Mouse (Mus musculus) embryonic facial prominence, embryonic 10.5 days (tissue): ENCODE measurements around the gene 4933434E20Rik. TPM values are rescaled to one million over a fixed set of nuclear protein-coding genes. Genes with fewer than 3 reads are reported as not detected.

Source experiments
- DNase-seq: peaks from one replicate; pipeline ENCODE4 v3.0.0-alpha.2; 2017; ENCODE audit warnings: low spot score
- H3K27ac ChIP-seq: fragments of 300-500 bp; sonication (generic); replicated peaks from 2 replicates; pipeline ENCODE4 v1.5.1; 2016; ENCODE audit warnings: mild to moderate bottlenecking
- H3K27me3 ChIP-seq: fragments of 300-500 bp; sonication (generic); replicated peaks from 2 replicates; pipeline ENCODE4 v1.6.1; 2016; ENCODE audit warnings: low read depth, mild to moderate bottlenecking; ENCODE audit not compliant: poor library complexity, severe bottlenecking
- H3K36me3 ChIP-seq: fragments of 300-500 bp; sonication (generic); replicated peaks from 2 replicates; pipeline ENCODE4 v1.6.1; 2016; ENCODE audit warnings: mild to moderate bottlenecking, moderate library complexity
- H3K4me1 ChIP-seq: fragments of 300-500 bp; sonication (generic); 2 replicates; pipeline ENCODE4 v1.6.1; 2016
- H3K4me3 ChIP-seq: fragments of 300-500 bp; sonication (generic); 2 replicates; pipeline ENCODE4 v1.5.1; 2016; ENCODE audit warnings: mild to moderate bottlenecking, moderate library complexity
- H3K9me3 ChIP-seq: fragments of 300-500 bp; sonication (generic); 2 replicates; pipeline ENCODE4 v1.6.1; 2016; ENCODE audit warnings: mild to moderate bottlenecking
- WGBS: fragments of 180-500 bp; shearing (Covaris S2); methylation state at CpG from one replicate; pipeline ENCODE4 v1.1.7; 2016; 5-methylcytosine and 5-hydroxymethylcytosine counted together
- microRNA counts: library from miRNA; unstranded; fragments of <30 nt; microRNA quantifications from one replicate; lab custom pipeline; 2017
- microRNA-seq: library from miRNA; unstranded; fragments of <30 nt; microRNA quantifications from one replicate; pipeline ENCODE4, GENCODE M21; 2017
- polyA plus RNA-seq: library from polyadenylated mRNA; unstranded; fragments of >200 nt; fragmentation: Nextera tagmentation; extraction: Ambion mirVana; gene quantifications from 2 replicates; pipeline ENCODE4 v1.2.1, GENCODE M21; 2016

The 4933434E20Rik gene
- polyA plus RNA-seq, 1 experiment from 2014 or later = 181 TPM

GRCm38 (mm10) chr3:90115526-90115925, 64.1 kb downstream of the 4933434E20Rik start:
- Histone ChIP-seq H3K36me3 (no peaks in the 10 kb centered on the region), H3K27ac (no peak overlapping the region), H3K27me3 (no peaks in the 10 kb centered on the region), H3K4me1 (no peaks in the 10 kb centered on the region), H3K4me3 (no peak overlapping the region), H3K9me3 (no peaks in the 10 kb centered on the region)
- no peak for DNase-seq
- WGBS = 79% methylated on average over 3 of the region's 3 CpGs

MicroRNAs encoded within 50 kb of the gene (microRNA counts, 519-probe panel; counts per million panel counts)
- 188 counts per million, percentile 57 among the panel's probes with 10 or more counts for microRNA mmu-miR-190b (lab: Ali Mortazavi, UCI)

Small RNA genes lying within 50 kb of the gene (microRNA-seq; reads per million reads assigned to microRNA genes)
- 29.9 reads per million, percentile 34 among the genes with 10 or more reads in this experiment for gene Mir190b
- 1.8 reads per million for gene Mir7669

Other genes with a start within 250 kb of the 4933434E20Rik start
- gene She, start 220.3 kb upstream of the 4933434E20Rik start, polyA plus RNA-seq = 2.5 and 2.7 TPM in 2 replicates
- gene Il6ra, start 138.4 kb upstream of the 4933434E20Rik start, polyA plus RNA-seq = 0.41 and 0.61 TPM in 2 replicates
- 12.6 and 13.3 TPM in 2 replicates for gene Atp8b2, start 88.1 kb upstream of the 4933434E20Rik start, polyA plus RNA-seq
- 200 and 206 TPM in 2 replicates for gene Hax1, start 52.9 kb upstream of the 4933434E20Rik start, polyA plus RNA-seq
- gene Ubap2l, start 992 bp downstream of the 4933434E20Rik start, polyA plus RNA-seq = 240 and 243 TPM in 2 replicates
- 597 and 601 TPM in 2 replicates for gene Tpm3, start 21.0 kb downstream of the 4933434E20Rik start, polyA plus RNA-seq
- gene Nup210l, start 52.5 kb downstream of the 4933434E20Rik start, polyA plus RNA-seq = 0.55 and 0.59 TPM in 2 replicates
- gene Rps27, start 162.0 kb downstream of the 4933434E20Rik start, polyA plus RNA-seq = 1,048 and 1,124 TPM in 2 replicates
- gene Rab13, start 162.1 kb downstream of the 4933434E20Rik start, polyA plus RNA-seq = 25.4 and 25.5 TPM in 2 replicates
- 79.3 and 81.4 TPM in 2 replicates for gene Jtb, start 180.0 kb downstream of the 4933434E20Rik start, polyA plus RNA-seq
- gene Creb3l4, start 191.9 kb downstream of the 4933434E20Rik start, polyA plus RNA-seq = 4.2 and 6.1 TPM in 2 replicates
- 60.9 and 64.2 TPM in 2 replicates for gene Slc39a1, start 196.5 kb downstream of the 4933434E20Rik start, polyA plus RNA-seq
- gene Crtc2, start 202.5 kb downstream of the 4933434E20Rik start, polyA plus RNA-seq = 26.1 and 26.8 TPM in 2 replicates
- gene Dennd4b, start 213.5 kb downstream of the 4933434E20Rik start, polyA plus RNA-seq = 4.3 and 5.3 TPM in 2 replicates
- gene Gatad2b, start 241.5 kb downstream of the 4933434E20Rik start, polyA plus RNA-seq = 13.6 and 15.7 TPM in 2 replicates